Mouse (Mus musculus): Measurements from ENCODE around the gene Nbr1. TPM values are rescaled to one million over a fixed set of nuclear protein-coding genes. Genes with fewer than 3 reads are reported as not detected.

The Nbr1 gene
- total and polyA plus RNA-seq, 3 experiments = 38.6 to 52.3 TPM; not detected in 1

DNA sequence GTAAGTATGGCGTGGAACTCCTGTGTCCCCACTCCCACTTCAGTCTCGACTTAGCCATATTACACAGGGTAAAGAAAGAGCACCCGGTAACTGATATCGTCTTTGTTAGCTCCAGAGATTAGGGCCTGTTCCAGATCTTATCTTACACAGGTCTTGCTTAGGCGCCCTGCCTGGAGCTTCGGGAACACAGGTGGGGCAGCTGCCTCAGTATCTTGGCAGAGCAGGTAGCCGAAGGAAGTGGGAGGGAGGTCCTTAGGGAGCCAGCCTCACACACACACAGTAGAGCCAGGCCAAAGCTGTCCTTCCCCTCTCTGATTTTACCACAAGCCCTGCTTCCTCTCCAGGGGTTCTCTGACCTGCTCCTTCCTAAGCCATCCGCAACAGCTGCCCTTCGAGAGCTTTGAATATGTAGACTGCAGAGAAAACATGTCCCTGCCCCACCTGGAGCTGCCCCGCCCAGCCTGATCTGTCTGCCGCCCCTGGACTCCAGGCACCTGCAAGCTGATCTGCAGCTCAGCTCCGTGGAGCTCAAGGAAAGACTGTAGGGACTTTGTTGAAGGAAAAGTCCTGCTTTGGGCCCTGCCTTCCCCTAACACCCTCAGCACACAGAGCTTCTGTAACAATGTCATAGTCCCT, 38.2 kb downstream of the Nbr1 start:
- no peaks in the 10 kb centered on the region for H3K9me3 ChIP-seq (replicated peaks; ENCODE audit: insufficient read depth, low read length)
- TF ChIP-seq ETS1 (IDR thresholded peaks at IDR 0.05; ENCODE audit: low read depth, low read length) = no peak
- TF ChIP-seq NRF1 (IDR thresholded peaks at IDR 0.05; ENCODE audit: insufficient read depth, low read depth, low read length, poor library complexity, severe bottlenecking) = no peak
- no peak for TF ChIP-seq ZNF384 (IDR thresholded peaks at IDR 0.05; ENCODE audit: low read depth, low read length)
- no peak for TF ChIP-seq POLR2A (IDR thresholded peaks at IDR 0.05; ENCODE audit: control insufficient read depth in 1 of 2, insufficient read depth in 1 of 2, low read depth in 1 of 2, low read length in 2 of 2, poor library complexity in 1 of 2)
- no peak for TF ChIP-seq TBP (IDR thresholded peaks at IDR 0.05; ENCODE audit: low read depth, low read length)
- TF ChIP-seq TAL1 (IDR thresholded peaks at IDR 0.05; ENCODE audit: low read length) = no peak
- no peak for TF ChIP-seq MYB (IDR thresholded peaks at IDR 0.05; ENCODE audit: low read depth, low read length)
- TF ChIP-seq MAFK (IDR thresholded peaks at IDR 0.05; ENCODE audit: borderline replicate concordance, low read depth, low read length) = no peak
- no peak for TF ChIP-seq NELFE (IDR thresholded peaks at IDR 0.05; ENCODE audit: low read depth, low read length)
- TF ChIP-seq SIN3A (IDR thresholded peaks at IDR 0.05; ENCODE audit: low read length) = no peak
- no peak for TF ChIP-seq GATA1 (IDR thresholded peaks at IDR 0.05; ENCODE audit: low read depth, low read length)
- TF ChIP-seq MEF2A (IDR thresholded peaks at IDR 0.05; ENCODE audit: extremely low read depth, insufficient replicate concordance, low read depth, low read length, poor library complexity, severe bottlenecking) = no peak
- H3K27me3 ChIP-seq (ENCODE audit: control insufficient read depth in 1 of 2, insufficient read depth in 2 of 2, low read length in 2 of 2) = no peaks in the 10 kb centered on the region
- DNase-seq (ENCODE audit: low read depth, low spot score) = no peak
- no peaks in the 10 kb centered on the region; a peak in 1 of 4 replicates for H3K36me3 ChIP-seq (ENCODE audit: control insufficient read depth in 1 of 2, insufficient read depth in 2 of 2, low read length in 2 of 2)
- H3K4me1 ChIP-seq (ENCODE audit: control insufficient read depth in 1 of 2, insufficient read depth in 2 of 2, low read length in 2 of 2) = peaks cover 0 to 5% of the 10 kb centered on the region in 2 experiments; a peak in 1 of 4 replicates
- no peaks in the 10 kb centered on the region for H3K79me2 ChIP-seq (ENCODE audit: control insufficient read depth, insufficient read depth, low read length, poor library complexity)
- no peak overlapping the region for H3K4me3 ChIP-seq (ENCODE audit: control insufficient read depth in 1 of 2, insufficient read depth in 1 of 2, low read depth in 2 of 2, low read length in 2 of 2)
- H3K9ac ChIP-seq (ENCODE audit: control insufficient read depth, low read depth, low read length, poor library complexity, severe bottlenecking) = no peak overlapping the region
- H3K27ac ChIP-seq (ENCODE audit: control insufficient read depth, low read depth, low read length) = no peak overlapping the region

DNA sequence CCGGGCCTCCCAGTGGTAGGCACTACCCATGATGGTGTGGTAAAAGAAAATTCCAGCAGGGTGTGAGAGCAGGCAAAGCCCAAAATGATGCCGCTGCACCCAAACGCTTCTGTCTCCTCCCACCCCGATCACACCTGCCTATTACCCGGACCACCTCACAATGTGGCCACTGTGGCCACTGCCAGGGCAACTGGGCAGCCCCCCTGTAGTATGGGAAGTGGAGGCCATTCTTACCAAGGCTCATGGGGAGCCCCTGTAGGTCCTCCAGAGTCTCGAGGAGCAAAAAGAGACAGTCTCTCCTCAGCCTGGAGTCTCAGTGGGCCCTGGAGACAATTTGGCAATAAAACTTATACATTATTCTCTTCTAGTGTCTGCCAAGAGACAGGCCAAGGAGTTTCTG, 47.2 kb downstream of the Nbr1 start, which contains the start of gene Gm11634:
TSS of gene Gm11634 (minus strand) at position 101 of the 400 bp plus-strand sequence.
- Histone ChIP-seq H3K79me2 (ENCODE audit: control insufficient read depth, insufficient read depth, low read length, poor library complexity) (no peaks in the 10 kb centered on the region), H3K9me3 (replicated peaks; ENCODE audit: insufficient read depth, low read length) (no peaks in the 10 kb centered on the region), H3K27ac (ENCODE audit: control insufficient read depth, low read depth, low read length) (no peak within 1 kb of the TSS), H3K27me3 (ENCODE audit: control insufficient read depth in 1 of 2, insufficient read depth in 2 of 2, low read length in 2 of 2) (no peaks in the 10 kb centered on the region; a peak in 2 of 4 replicates), H3K36me3 (ENCODE audit: control insufficient read depth in 1 of 2, insufficient read depth in 2 of 2, low read length in 2 of 2) (no peaks in the 10 kb centered on the region; a peak in 1 of 4 replicates), H3K4me3 (ENCODE audit: control insufficient read depth in 1 of 2, insufficient read depth in 1 of 2, low read depth in 2 of 2, low read length in 2 of 2) (no peak within 1 kb of the TSS), H3K9ac (ENCODE audit: control insufficient read depth, low read depth, low read length, poor library complexity, severe bottlenecking) (no peak within 1 kb of the TSS), H3K4me1 (ENCODE audit: control insufficient read depth in 1 of 2, insufficient read depth in 2 of 2, low read length in 2 of 2) (no peaks in the 10 kb centered on the region)
- no peak for TF ChIP-seq BHLHE40 (IDR thresholded peaks at IDR 0.05; ENCODE audit: borderline replicate concordance, low read depth, low read length)
- no peak for TF ChIP-seq KAT2A (conservative IDR thresholded peaks at IDR 0.05; ENCODE audit: low read depth, low read length)
- TF ChIP-seq NRF1 (IDR thresholded peaks at IDR 0.05; ENCODE audit: insufficient read depth, low read depth, low read length, poor library complexity, severe bottlenecking) = no peak
- TF ChIP-seq MXI1 (IDR thresholded peaks at IDR 0.05; ENCODE audit: low read depth, low read length) = no peak
- TF ChIP-seq GATA1 (IDR thresholded peaks at IDR 0.05; ENCODE audit: low read depth, low read length) = no peak
- TF ChIP-seq ELF1 (IDR thresholded peaks at IDR 0.05; ENCODE audit: low read depth, low read length) = no peak
- no peak for TF ChIP-seq POLR2AphosphoS5 (IDR thresholded peaks at IDR 0.05; ENCODE audit: borderline replicate concordance, low read depth, low read length)
- no peak for TF ChIP-seq ZC3H11A (IDR thresholded peaks at IDR 0.05; ENCODE audit: low read depth, low read length)
- no peak for TF ChIP-seq ZMIZ1 (IDR thresholded peaks at IDR 0.05; ENCODE audit: low read depth, low read length)
- no peak for TF ChIP-seq GABPA (IDR thresholded peaks at IDR 0.05; ENCODE audit: low read depth, low read length)
- TF ChIP-seq NELFE (IDR thresholded peaks at IDR 0.05; ENCODE audit: low read depth, low read length) = no peak
- TF ChIP-seq SIN3A (IDR thresholded peaks at IDR 0.05; ENCODE audit: low read length) = no peak
- no peak for TF ChIP-seq RCOR1 (IDR thresholded peaks at IDR 0.05; ENCODE audit: low read depth, low read length)
- TF ChIP-seq JUND (IDR thresholded peaks at IDR 0.05; ENCODE audit: low read depth, low read length) = no peak
- no peak for TF ChIP-seq ZKSCAN1 (IDR thresholded peaks at IDR 0.05; ENCODE audit: low read depth, low read length)
- no peak for TF ChIP-seq HCFC1 (IDR thresholded peaks at IDR 0.05; ENCODE audit: low read depth, low read length)
- TF ChIP-seq CTCF (IDR thresholded peaks at IDR 0.05 in 2 of 3, conservative IDR thresholded peaks at IDR 0.05 in 1 of 3; ENCODE audit: control insufficient read depth in 1 of 3, insufficient read depth in 1 of 3, low read depth in 2 of 3, low read length in 3 of 3, poor library complexity in 1 of 3, severe bottlenecking in 1 of 3) = no peak
- DNase-seq (ENCODE audit: low read depth, low spot score) = no peak
